Mouse (Mus musculus): ENCODE measurements around the gene Kif27. TPM values are rescaled to one million over a fixed set of nuclear protein-coding genes. Genes with fewer than 3 reads are reported as not detected.
"Not testable (repeated sequence)": the region's sequence is repeated elsewhere in the genome, so short reads cannot be mapped to it uniquely, and the experiment has no call there.

The Kif27 gene
- total and polyA plus RNA-seq, 3 experiments, result 0.13 to 0.42 TPM; not detected in 1

DNA sequence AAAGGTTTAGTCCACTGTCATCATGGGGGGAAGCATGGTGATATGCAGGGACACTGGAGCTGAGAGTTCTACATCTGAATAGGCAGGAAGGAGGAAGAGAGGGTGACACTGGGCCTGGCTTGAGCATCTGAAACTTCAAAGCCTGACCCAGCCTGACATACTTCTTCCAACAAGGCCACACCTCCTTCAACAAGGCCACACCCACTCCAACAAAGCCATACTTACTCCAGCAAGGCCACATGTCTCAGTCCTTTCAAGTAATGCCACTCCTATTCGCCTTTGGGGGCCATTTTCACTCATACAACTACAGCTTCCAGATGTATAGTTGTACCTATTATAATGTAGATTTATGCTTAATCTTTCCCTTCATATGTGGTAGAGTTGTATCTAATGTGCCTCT is 8.7 kb upstream of the Kif27 start:
- H3K36me3 ChIP-seq (ENCODE audit: control insufficient read depth in 1 of 2, insufficient read depth in 2 of 2, low read length in 2 of 2), result no peaks in the 10 kb centered on the region
- no peaks in the 10 kb centered on the region for H3K79me2 ChIP-seq (ENCODE audit: control insufficient read depth, insufficient read depth, low read length, poor library complexity)
- peaks cover 10 to 13% of the 10 kb centered on the region in 2 experiments; a peak in 3 of 4 replicates for H3K4me1 ChIP-seq (ENCODE audit: control insufficient read depth in 1 of 2, insufficient read depth in 2 of 2, low read length in 2 of 2)
- H3K9me3 ChIP-seq (replicated peaks; ENCODE audit: insufficient read depth, low read length), result no peaks in the 10 kb centered on the region
- no peaks in the 10 kb centered on the region for H3K27me3 ChIP-seq (ENCODE audit: control insufficient read depth in 1 of 2, insufficient read depth in 2 of 2, low read length in 2 of 2)
- peak; percentile 19 for DNase-seq (ENCODE audit: low read depth, low spot score)
- no peak overlapping the region for H3K4me3 ChIP-seq (ENCODE audit: control insufficient read depth in 1 of 2, insufficient read depth in 1 of 2, low read depth in 2 of 2, low read length in 2 of 2)
- H3K27ac ChIP-seq (ENCODE audit: control insufficient read depth, low read depth, low read length), result no peak overlapping the region
- TF ChIP-seq MEF2A (IDR thresholded peaks at IDR 0.05; ENCODE audit: extremely low read depth, insufficient replicate concordance, low read depth, low read length, poor library complexity, severe bottlenecking), result no peak
- no peak for TF ChIP-seq EP300 (IDR thresholded peaks at IDR 0.05; ENCODE audit: low read depth in 1 of 2, low read length in 2 of 2)
- TF ChIP-seq E2F4 (IDR thresholded peaks at IDR 0.05; ENCODE audit: borderline replicate concordance, low read depth, low read length), result no peak
- TF ChIP-seq MAZ (IDR thresholded peaks at IDR 0.05; ENCODE audit: low read depth, low read length), result no peak
- TF ChIP-seq USF2 (IDR thresholded peaks at IDR 0.05; ENCODE audit: borderline replicate concordance in 1 of 2, insufficient read depth in 1 of 2, low read depth in 1 of 2, low read length in 2 of 2), result no peak
- H3K9ac ChIP-seq (ENCODE audit: control insufficient read depth, low read depth, low read length, poor library complexity, severe bottlenecking), result no peak overlapping the region

DNA sequence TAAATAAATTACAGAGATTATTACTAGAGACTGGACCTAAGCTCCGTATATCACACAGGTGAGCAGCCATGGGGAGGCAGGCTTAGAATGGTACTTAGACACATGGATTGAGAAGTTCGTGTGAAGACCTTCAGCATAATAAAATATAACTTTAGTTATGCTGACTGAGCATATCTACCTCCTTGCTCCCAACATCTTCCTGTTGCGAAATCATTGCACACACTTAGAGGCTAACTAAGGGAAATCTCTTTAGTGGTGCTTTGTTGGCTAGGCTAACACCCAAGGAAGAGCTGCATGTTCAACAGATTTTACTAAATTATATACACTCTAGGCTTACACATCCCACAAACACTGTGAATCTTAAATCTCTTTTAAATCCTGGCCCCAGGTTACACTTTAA is 7.5 kb upstream of the Kif27 start:
- Histone ChIP-seq H3K4me3 (ENCODE audit: control insufficient read depth in 1 of 2, insufficient read depth in 1 of 2, low read depth in 2 of 2, low read length in 2 of 2) (no peak overlapping the region), H3K27me3 (ENCODE audit: control insufficient read depth in 1 of 2, insufficient read depth in 2 of 2, low read length in 2 of 2) (no peaks in the 10 kb centered on the region), H3K36me3 (ENCODE audit: control insufficient read depth in 1 of 2, insufficient read depth in 2 of 2, low read length in 2 of 2) (no peaks in the 10 kb centered on the region), H3K9me3 (replicated peaks; ENCODE audit: insufficient read depth, low read length) (no peaks in the 10 kb centered on the region), H3K79me2 (ENCODE audit: control insufficient read depth, insufficient read depth, low read length, poor library complexity) (no peaks in the 10 kb centered on the region), H3K4me1 (ENCODE audit: control insufficient read depth in 1 of 2, insufficient read depth in 2 of 2, low read length in 2 of 2) (peaks cover 10 to 13% of the 10 kb centered on the region in 2 experiments; a peak in 3 of 4 replicates), H3K27ac (ENCODE audit: control insufficient read depth, low read depth, low read length) (no peak overlapping the region), H3K9ac (ENCODE audit: control insufficient read depth, low read depth, low read length, poor library complexity, severe bottlenecking) (no peak overlapping the region)
- TF ChIP-seq E2F4 (IDR thresholded peaks at IDR 0.05; ENCODE audit: borderline replicate concordance, low read depth, low read length) (no peak), ETS1 (IDR thresholded peaks at IDR 0.05; ENCODE audit: low read depth, low read length) (no peak)
- DNase-seq (ENCODE audit: low read depth, low spot score), result no peak

GRCm38 (mm10) chr13:58365179-58365578 is 6.3 kb upstream of the Kif27 start:
- not testable (repeated sequence) for H3K9me3 ChIP-seq (replicated peaks; ENCODE audit: insufficient read depth, low read length); H3K79me2 ChIP-seq (ENCODE audit: control insufficient read depth, insufficient read depth, low read length, poor library complexity); H3K27ac ChIP-seq (ENCODE audit: control insufficient read depth, low read depth, low read length); H3K36me3 ChIP-seq (ENCODE audit: control insufficient read depth in 1 of 2, insufficient read depth in 2 of 2, low read length in 2 of 2); H3K4me3 ChIP-seq (ENCODE audit: control insufficient read depth in 1 of 2, insufficient read depth in 1 of 2, low read depth in 2 of 2, low read length in 2 of 2); H3K27me3 ChIP-seq (ENCODE audit: control insufficient read depth in 1 of 2, insufficient read depth in 2 of 2, low read length in 2 of 2); H3K9ac ChIP-seq (ENCODE audit: control insufficient read depth, low read depth, low read length, poor library complexity, severe bottlenecking); DNase-seq (ENCODE audit: low read depth, low spot score)
- H3K4me1 ChIP-seq (ENCODE audit: control insufficient read depth in 1 of 2, insufficient read depth in 2 of 2, low read length in 2 of 2), result peaks cover 10 to 13% of the 10 kb centered on the region in 2 experiments; a peak in 3 of 4 replicates
